Comparison of ENCODE assay signal across 23 mouse cellular contexts in genomic region chr1:93703472-93704048, GRCm38 (mm10). TPM values are rescaled to one million over a fixed set of nuclear protein-coding genes. Genes with fewer than 3 reads are reported as not detected.
"Had no signal": no experiment of that assay in that cellular context is flagged by ENCODE, and none has a peak within 500 bp of the region (broad histone marks: within the 10 kb centered on the region; RNA-seq: fewer than 3 reads in every experiment).

No protein-coding gene starts in this region.

- H3K27ac ChIP-seq: hindbrain, embryonic 15.5 days; limb, embryonic 10.5 days; limb, embryonic 13.5 days; liver, embryonic 12.5 days; liver, embryonic 15.5 days; lung, embryonic 15.5 days; neural tube, embryonic 12.5 days; neural tube, embryonic 15.5 days had no signal

- H3K9me3 ChIP-seq: hindbrain, embryonic 15.5 days; limb, embryonic 10.5 days; limb, embryonic 13.5 days; liver, embryonic 12.5 days; liver, embryonic 15.5 days; lung, embryonic 15.5 days; neural tube, embryonic 12.5 days; neural tube, embryonic 15.5 days had no signal

- H3K4me2 ChIP-seq: hindbrain, embryonic 15.5 days; limb, embryonic 13.5 days; liver, embryonic 12.5 days; liver, embryonic 15.5 days; lung, embryonic 15.5 days; neural tube, embryonic 12.5 days; neural tube, embryonic 15.5 days had no signal

- ATAC-seq: liver, embryonic 12.5 days had no signal

- DNase-seq: kidney, adult 11 months; kidney, adult 9 months; kidney, postnatal 14 days; kidney, postnatal 4 days; liver; lung, adult 18-20 months; lung, postnatal 10 days; midbrain, embryonic 14.5 days; retina, postnatal 1 day; right cerebral cortex, postnatal 25 days; spleen, adult 18-20 months; thymus, adult 2 months; thymus, postnatal 14 days; thymus, postnatal 4 days had no signal

- H3K36me3 ChIP-seq: liver, embryonic 15.5 days; lung, embryonic 15.5 days had no signal

- H3K4me1 ChIP-seq: hindbrain, embryonic 15.5 days; limb, embryonic 10.5 days; liver, embryonic 12.5 days; liver, embryonic 15.5 days; lung, embryonic 15.5 days; neural tube, embryonic 12.5 days; neural tube, embryonic 15.5 days had no signal

- H3K9ac ChIP-seq: hindbrain, embryonic 15.5 days; limb, embryonic 13.5 days; liver, embryonic 12.5 days; liver, embryonic 15.5 days; lung, embryonic 15.5 days; neural tube, embryonic 12.5 days; neural tube, embryonic 15.5 days had no signal

- H3K4me3 ChIP-seq: hindbrain, embryonic 15.5 days; limb, embryonic 10.5 days; limb, embryonic 13.5 days; liver, embryonic 12.5 days; liver, embryonic 15.5 days; lung, embryonic 15.5 days; neural tube, embryonic 12.5 days; neural tube, embryonic 15.5 days had no signal

- H3K27me3 ChIP-seq: hindbrain, embryonic 15.5 days; limb, embryonic 13.5 days; liver, embryonic 12.5 days; liver, embryonic 15.5 days; lung, embryonic 15.5 days; neural tube, embryonic 12.5 days; neural tube, embryonic 15.5 days had no signal

RNA-seq across cellular contexts. Expression of gene Bok, which starts 18.1 kb away (rescaled TPM):
- total RNA-seq: megakaryocyte, adult 5-6 weeks had no signal
